Mouse (Mus musculus) megakaryocyte, embryonic 14.5 days (primary cell): Measurements from ENCODE around the gene Gimap9.

Experiments
- FLI1 ChIP-seq: IDR thresholded peaks from 2 replicates; pipeline ENCODE4 v1.6.1; 2012; ENCODE audit warnings: low read length, inconsistent platforms, mixed read lengths
- GATA1 ChIP-seq: IDR thresholded peaks from 3 replicates; pipeline ENCODE4 v1.6.1; 2012; ENCODE audit warnings: mixed read lengths, low read length, inconsistent platforms, borderline replicate concordance

DNA sequence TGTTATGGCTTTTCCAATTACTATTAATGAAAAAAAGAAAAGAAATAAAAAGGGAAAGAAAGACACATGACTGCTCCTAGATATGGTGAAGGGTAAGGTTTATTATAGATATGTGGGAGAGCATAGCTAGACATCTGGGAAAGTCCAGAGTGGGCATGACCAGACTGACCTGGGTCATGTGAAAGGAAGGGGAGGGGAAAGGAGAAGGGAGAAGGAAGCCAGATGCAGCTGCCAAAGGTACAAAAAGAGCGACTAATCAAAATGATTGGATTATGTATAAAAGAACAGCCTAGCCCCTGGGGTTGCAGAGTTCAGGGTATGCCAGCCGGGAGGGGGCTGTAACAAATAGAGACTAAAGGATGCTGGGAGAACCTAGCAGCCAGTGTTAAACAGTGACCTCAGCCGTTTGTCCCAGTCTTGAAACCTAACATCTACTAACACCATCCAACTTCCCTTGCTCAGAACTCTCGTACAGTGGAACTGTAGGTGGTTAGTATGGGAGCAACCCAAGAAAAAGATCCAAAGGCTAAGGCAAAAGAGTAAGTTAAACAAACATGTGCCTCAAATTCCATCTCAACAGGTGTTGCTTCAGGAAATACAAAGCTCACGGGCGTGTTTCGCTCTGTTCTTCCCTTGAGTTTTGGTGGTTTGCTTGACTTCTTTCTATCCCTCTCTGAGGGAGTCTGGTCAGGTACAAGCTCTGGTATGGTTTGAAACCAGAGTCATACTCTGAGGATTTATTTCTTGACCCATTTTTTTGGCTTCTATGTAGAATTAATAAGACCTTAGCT, 22.3 kb downstream of the Gimap9 start:
- TF ChIP-seq GATA1 (no peak), FLI1 (no peak)
